Mouse (Mus musculus) thymus, adult 2 months (tissue): Measurements from ENCODE around the gene Sema6b. TPM values are rescaled to one million over a fixed set of nuclear protein-coding genes. Genes with fewer than 3 reads are reported as not detected.

ENCODE experiments used
- DNase-seq: peaks from one replicate; pipeline ENCODE4 v3.0.0; 2021
- H3K27ac ChIP-seq: fragments of 200-500 bp; 2 replicates; pipeline ENCODE4 v1.5.1; 2012; ENCODE audit warnings: low read length, control low read depth; ENCODE audit not compliant: control insufficient read depth, insufficient read depth
- H3K27me3 ChIP-seq: fragments of 200-500 bp; 2 replicates; pipeline ENCODE4 v1.6.1; 2012; ENCODE audit warnings: mild to moderate bottlenecking, low read length, moderate library complexity, mixed read lengths; ENCODE audit not compliant: control insufficient read depth, insufficient read depth
- H3K36me3 ChIP-seq: fragments of 200-500 bp; 2 replicates; pipeline ENCODE4 v1.6.1; 2012; ENCODE audit warnings: mild to moderate bottlenecking, low read length, moderate library complexity; ENCODE audit not compliant: control insufficient read depth, insufficient read depth
- H3K4me1 ChIP-seq: fragments of 200-500 bp; replicated peaks from 2 replicates; pipeline ENCODE4 v1.6.1; 2012; ENCODE audit warnings: low read length; ENCODE audit not compliant: control insufficient read depth, insufficient read depth
- H3K4me3 ChIP-seq: fragments of 200-500 bp; 2 replicates; pipeline ENCODE4 v1.5.1; 2012; ENCODE audit warnings: mild to moderate bottlenecking, low read length, control low read depth, moderate library complexity; ENCODE audit not compliant: control insufficient read depth, insufficient read depth
- CTCF ChIP-seq: fragments of 200-500 bp; IDR thresholded peaks from 2 replicates; pipeline ENCODE4 v1.5.1; 2012; ENCODE audit warnings: mild to moderate bottlenecking, control low read depth, low read length, moderate library complexity, borderline replicate concordance; ENCODE audit not compliant: control insufficient read depth, poor library complexity, insufficient read depth; ENCODE audit errors: extremely low read depth
- POLR2A ChIP-seq: fragments of 200-500 bp; IDR thresholded peaks from 2 replicates; pipeline ENCODE4 v1.6.1; 2012; ENCODE audit warnings: mild to moderate bottlenecking, low read length, control low read depth, moderate library complexity; ENCODE audit not compliant: control insufficient read depth, poor library complexity, insufficient read depth; ENCODE audit errors: extremely low read depth
- WGBS: fragments of 180-500 bp; shearing (Covaris S2); methylation state at CpG from one replicate; pipeline ENCODE4 v1.1.7; 2018; 5-methylcytosine and 5-hydroxymethylcytosine counted together
- polyA plus RNA-seq: library from polyadenylated mRNA; depleted of rRNA; stranded (reverse); fragments of >200 nt; gene quantifications from 2 replicates; pipeline ENCODE4 v1.2.3, GENCODE M21; 2012

Gene Sema6b
- polyA plus RNA-seq, 1 experiment: 3.8 TPM

DNA sequence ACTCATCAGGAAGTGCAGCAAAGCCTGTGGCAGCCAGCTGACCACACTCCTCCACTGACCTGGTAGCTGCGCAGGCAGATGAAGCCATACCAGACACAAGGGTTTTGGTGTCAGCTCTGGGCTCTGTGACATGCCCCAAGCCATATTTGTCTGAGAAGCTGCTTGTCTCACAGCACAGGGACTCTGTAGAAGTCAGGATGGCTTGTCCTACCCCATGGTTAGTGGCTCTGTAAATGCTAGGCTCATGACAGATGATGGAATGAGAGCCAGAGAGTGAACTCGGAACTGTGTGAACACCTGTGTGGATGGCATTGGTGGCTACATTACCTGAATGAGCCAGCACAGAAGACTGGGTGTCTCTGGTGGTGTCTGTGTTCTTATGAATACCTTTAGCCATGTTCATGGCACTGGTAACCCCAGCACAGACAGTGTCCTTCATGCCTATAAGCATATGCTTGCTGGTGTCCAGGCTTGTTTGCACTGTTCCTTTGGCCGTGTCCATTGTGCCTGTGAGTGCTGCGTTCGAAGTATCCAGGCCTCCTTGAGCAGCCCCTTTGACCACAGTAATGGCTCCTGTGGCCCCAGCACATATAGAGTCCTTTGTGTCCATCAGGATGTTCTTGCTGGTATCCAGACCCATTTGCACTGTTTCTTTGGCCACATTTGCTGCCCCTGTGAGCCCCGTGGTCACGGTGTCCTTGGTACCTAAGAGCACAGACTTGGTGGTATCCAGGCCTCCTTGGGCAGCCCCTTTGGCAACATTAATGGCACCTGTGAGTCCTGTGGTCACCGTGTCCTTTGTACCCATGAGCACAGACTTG is 36.5 kb downstream of the Sema6b start:
- TF ChIP-seq CTCF (no peak), POLR2A (no peak)
- 98% methylated on average over 8 of the region's 8 CpGs for WGBS
- H3K4me3 ChIP-seq: no peak overlapping the region
- peaks cover 6% of the 10 kb centered on the region for H3K36me3 ChIP-seq
- no peaks in the 10 kb centered on the region for H3K27me3 ChIP-seq
- no peaks in the 10 kb centered on the region for H3K4me1 ChIP-seq
- no peak for DNase-seq
- no peak overlapping the region for H3K27ac ChIP-seq

DNA sequence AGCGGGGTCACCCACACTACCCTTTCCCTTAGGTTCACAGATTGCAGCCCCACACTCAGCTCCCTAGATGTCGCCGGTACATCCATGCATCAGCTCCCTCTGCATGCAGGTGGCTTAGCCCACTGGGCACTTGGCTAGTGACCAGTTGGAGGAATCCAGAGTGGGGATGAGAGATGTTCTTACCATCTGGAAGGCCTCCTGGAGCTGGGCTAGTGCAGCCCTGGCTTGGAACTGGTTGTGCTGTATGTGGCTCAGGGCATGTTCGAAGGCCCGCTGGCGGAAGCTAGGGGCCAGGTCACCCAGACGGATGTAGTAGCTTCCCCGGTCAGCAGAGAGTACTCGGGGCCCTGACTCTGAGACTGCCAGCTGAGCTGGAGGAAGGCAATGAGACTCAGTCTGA is 37.2 kb downstream of the Sema6b start:
- Histone ChIP-seq H3K4me3 (no peak overlapping the region), H3K27ac (no peak overlapping the region), H3K27me3 (no peaks in the 10 kb centered on the region), H3K4me1 (no peaks in the 10 kb centered on the region), H3K36me3 (peaks cover 7% of the 10 kb centered on the region)
- DNase-seq: no peak
- 97% methylated on average over 9 of the region's 9 CpGs for WGBS
- TF ChIP-seq POLR2A (no peak), CTCF (no peak)

DNA sequence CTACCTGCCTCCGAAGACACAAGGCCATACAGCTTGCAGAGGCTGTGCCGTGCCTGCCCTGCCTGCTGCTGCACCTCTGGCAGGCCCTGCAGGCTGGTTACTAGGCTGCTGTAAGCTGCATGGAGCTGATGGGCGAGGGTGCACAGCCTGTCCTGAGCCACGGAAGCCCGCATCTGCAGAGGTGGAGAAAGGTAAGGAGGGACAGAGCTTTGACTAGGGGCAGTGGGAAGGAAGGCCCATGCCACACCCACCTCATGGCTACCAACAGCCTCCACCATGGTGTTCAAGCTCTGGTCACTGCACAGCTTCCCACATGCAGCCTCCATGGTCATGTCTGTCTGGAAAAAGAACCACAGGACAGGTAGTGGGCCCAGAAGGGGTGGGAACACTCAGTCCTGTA is 38.0 kb downstream of the Sema6b start:
- no peaks in the 10 kb centered on the region for H3K27me3 ChIP-seq
- TF ChIP-seq POLR2A (no peak), CTCF (no peak)
- no peak overlapping the region for H3K27ac ChIP-seq
- WGBS: 97% methylated on average over 5 of the region's 5 CpGs
- no peak for DNase-seq
- H3K4me3 ChIP-seq: no peak overlapping the region
- H3K4me1 ChIP-seq: no peaks in the 10 kb centered on the region
- peaks cover 14% of the 10 kb centered on the region for H3K36me3 ChIP-seq

DNA sequence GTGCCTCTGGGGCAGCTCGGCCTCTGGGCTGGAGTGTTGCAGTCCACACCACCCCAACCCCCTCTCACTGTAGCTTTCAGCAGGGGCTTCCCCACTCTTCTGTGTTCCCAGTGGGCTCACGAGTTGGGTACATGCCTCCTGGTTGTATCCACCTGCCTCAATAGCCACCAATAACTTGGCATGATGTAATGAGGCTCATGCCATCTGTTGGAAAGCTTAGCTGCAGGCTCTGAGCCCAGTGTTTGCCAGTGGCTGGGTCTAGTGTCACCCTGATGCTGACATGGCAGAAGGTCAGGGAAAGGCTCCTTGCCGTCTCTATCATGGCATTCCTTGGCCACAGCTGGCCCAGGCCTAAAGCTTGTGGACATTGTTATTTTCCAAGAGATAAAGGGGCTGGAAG is 39.3 kb downstream of the Sema6b start:
- WGBS: 93% methylated on average over 3 of the region's 3 CpGs
- Histone ChIP-seq H3K4me1 (no peaks in the 10 kb centered on the region), H3K4me3 (no peak overlapping the region), H3K27me3 (no peaks in the 10 kb centered on the region), H3K36me3 (peaks cover 19% of the 10 kb centered on the region), H3K27ac (no peak overlapping the region)
- TF ChIP-seq POLR2A (no peak), CTCF (no peak)
- no peak for DNase-seq

DNA sequence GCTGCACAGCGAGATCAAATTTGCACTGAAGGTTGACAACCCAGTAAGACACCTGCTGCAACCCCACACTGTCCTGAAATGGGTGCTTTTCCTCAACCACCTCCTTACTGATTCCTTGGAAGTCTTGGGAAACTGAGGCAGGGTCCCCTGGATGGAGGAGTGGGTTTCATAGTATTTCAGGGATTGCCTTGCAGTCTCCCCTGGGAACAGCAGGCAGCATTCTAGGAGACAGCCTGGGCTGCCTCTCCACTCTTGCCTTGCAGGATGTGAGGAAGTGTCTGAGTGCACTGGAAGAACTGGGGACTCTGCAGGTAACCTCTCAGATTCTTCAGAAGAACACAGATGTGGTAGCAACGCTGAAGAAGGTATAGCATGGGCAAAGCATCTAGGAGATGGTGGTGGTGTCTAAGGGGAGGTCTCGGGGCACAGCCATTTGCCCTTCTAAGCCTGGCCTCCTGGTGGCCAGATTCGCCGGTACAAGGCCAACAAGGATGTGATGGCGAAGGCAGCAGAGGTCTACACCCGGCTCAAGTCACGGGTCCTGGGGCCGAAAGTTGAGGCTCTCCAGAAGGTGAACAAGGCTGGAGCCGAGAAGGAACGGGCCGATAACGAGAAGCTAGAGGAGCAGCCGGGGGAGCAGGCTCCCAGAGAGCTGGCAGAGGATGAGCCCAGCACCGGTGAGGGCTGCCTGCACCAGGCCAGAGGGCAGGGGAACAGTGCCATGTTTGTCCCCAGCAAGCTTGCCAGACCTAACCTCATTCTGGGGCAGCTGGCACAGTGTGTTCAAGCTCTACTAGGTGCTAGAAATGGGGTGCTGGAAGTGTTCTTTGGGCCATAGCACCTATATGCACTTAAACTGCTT is 41.2 kb downstream of the Sema6b start:
- no peaks in the 10 kb centered on the region for H3K4me1 ChIP-seq
- H3K27me3 ChIP-seq: no peaks in the 10 kb centered on the region
- TF ChIP-seq POLR2A (no peak), CTCF (peak; percentile 46; the same call in 1 of the 2 replicates)
- H3K4me3 ChIP-seq: no peak overlapping the region
- 96% methylated on average over 15 of the region's 15 CpGs for WGBS
- DNase-seq: no peak
- H3K27ac ChIP-seq: no peak overlapping the region
- H3K36me3 ChIP-seq: peaks cover 19% of the 10 kb centered on the region

DNA sequence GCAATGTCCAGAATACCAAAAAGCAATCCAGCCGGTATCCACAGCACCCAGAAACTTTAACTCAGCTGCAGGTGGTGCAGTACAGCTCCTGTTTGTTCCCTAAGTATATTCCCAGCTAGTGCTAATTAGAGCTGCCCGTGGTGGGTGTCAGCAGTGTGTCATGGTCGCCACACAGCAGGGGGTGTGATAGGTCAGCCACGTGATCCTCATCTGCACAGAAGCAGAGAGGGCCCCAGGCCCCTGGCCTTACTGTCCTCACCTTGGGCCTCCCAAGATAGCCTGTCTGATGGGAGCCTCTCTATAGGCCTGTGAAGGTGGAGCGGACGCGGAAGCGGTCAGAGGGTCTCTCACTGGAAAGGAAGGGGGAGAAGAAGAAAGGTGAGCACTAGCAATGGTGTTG is 42.0 kb downstream of the Sema6b start:
- no peaks in the 10 kb centered on the region for H3K4me1 ChIP-seq
- H3K36me3 ChIP-seq: peaks cover 19% of the 10 kb centered on the region
- TF ChIP-seq CTCF (no peak), POLR2A (no peak)
- DNase-seq: no peak
- H3K4me3 ChIP-seq: no peak overlapping the region
- H3K27ac ChIP-seq: no peak overlapping the region
- H3K27me3 ChIP-seq: no peaks in the 10 kb centered on the region
- 97% methylated on average over 8 of the region's 8 CpGs for WGBS
